Mouse (Mus musculus): ENCODE measurements around the gene Gprasp2.

DNA sequence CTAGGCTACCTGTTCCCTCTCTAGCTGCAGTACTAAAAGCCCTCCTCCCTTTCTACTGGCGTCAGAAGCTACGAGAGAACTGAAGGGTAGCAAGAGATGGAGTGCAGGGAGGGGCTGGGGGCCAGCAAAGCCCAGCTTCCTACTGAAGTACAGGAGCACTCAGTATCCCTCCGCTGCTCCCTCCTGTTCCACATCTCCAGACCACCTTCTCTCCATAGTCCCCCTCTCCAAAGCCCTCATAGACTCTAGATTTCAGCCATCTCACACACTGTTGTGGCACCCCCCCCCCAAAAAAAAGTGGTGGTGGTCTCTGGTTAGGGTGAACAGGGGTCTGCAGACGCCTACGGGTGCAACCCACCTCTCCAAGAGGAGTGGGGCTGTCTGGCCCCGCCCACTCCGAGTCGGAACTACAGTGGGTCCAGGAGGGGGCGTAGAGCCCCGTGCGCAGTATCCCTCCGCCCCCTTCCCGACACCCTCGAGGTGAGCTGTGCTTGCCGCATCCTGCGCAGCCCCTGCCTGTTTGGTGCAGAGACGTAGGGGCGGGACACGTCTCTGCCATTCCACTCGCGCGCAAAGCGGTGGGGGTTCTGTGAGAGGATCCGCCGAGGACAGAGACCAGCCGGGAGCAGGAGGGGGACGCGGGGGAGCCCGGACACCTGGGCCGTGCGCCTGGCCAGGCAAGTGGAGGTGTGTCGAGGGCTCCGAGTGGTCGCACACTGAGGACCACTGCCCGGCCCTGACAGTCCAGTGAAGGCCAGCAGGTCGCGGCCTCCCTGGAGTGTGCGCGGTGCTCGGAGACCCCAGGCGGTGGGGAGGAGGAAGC is 46.8 kb downstream of the Gprasp2 start:
- TF ChIP-seq CTCF (IDR thresholded peaks at IDR 0.05; ENCODE audit: extremely low read depth, insufficient read length, insufficient replicate concordance, low read depth, low read length): no peak
- no peak for TF ChIP-seq POLR2A (IDR thresholded peaks at IDR 0.05; ENCODE audit: low read depth, low read length)

Data from small intestine, adult 2 months (tissue).